Mouse (Mus musculus) embryo, embryonic 10 days (tissue): ENCODE data around the gene Il11ra1.
A peak's percentile ranks its signal among the peaks of the same experiment; 100 is the strongest.
"Not testable (repeated sequence)": the region's sequence is repeated elsewhere in the genome, so short reads cannot be mapped to it uniquely, and the experiment has no call there.

ENCODE experiments used
- DNase-seq: peaks from one replicate; pipeline ENCODE4 v3.0.0-alpha.2; 2015; ENCODE audit warnings: low spot score

Gene Il11ra1

GRCm38 (mm10) chr4:41755338-41756305 is 55.8 kb downstream of the Il11ra1 start, which contains the start of gene Sigmar1:
TSS of gene Sigmar1 (minus strand) at chr4:41756157.
- peak; percentile 88 for DNase-seq

DNA sequence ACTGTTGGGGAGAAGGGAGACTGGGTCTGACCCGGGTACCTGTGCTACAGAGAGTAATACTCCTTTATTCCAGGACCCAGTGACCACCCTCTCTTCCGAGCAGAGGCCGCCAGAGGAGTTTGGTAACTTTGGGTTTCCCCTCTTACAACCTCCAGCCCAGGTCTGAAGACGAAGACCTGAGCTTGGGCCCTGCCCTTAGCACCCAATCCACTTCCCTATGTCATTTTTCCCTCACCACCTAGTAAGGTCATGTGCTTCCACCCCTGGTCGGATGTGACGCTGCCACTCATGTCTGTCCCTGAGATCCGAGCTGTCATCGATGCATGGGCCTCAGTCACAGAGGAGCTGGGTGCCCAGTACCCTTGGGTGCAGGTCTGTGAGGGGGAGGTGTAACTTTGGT is 56.7 kb downstream of the Il11ra1 start:
- no peak for DNase-seq

GRCm38 (mm10) chr4:41757321-41757720 is 57.5 kb downstream of the Il11ra1 start:
- DNase-seq = no peak

DNA sequence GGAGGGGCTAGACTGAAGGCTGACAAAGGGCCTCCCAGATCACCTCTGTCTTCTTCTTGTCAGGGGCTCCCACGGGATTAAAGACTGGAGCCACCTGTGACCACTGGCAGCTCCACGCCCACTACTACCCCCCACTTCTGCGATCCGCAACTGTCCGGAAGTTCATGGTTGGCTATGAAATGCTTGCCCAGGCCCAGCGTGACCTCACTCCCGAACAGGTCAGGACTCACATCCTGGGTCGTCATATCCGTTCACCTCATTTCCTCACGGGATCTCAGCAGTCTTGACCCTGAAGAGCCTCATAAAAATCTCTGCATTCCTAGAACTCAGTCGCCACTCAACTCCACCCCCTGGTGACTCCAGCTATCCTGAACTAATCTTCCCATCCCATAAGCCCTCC is 58.2 kb downstream of the Il11ra1 start:
- DNase-seq = no peak

DNA sequence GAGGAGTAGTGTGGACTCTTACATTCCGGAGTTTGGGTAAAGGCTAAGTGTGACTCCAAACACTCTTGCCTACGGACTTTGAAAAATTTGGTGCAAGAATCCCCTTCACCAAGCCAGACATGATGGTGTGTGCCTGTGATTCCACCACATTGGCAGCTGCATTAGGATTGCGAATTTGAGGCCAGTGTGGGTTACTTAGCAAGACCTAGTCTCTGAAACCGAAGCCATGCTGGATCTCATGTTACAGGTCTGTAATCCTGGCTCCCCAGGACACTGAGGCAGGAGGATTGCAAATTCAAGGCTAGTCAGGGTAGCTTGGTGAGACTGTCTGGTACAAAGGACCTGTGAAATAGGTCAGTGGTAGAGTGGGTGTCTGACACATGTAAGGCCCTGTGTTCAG is 58.9 kb downstream of the Il11ra1 start:
- DNase-seq = no peak

DNA sequence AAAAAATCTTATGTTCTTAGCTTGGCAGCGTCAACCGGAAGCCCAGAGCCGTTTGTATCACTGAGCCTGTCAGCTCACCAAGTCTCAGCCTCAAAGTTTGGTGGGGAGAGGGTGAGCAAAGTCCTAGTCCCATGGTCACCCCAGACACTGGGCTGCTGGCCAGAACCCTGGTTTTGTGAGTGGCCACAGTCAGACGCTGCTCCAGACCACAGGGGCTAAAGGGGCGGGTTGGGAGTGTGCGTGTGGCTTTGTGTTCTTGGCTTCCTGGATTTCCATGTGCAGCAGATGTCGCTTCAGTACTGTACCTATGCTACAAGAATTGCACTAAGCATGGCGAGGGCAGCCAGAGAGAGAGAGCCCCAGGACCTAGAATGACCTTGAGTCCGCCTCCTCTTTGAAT is 59.4 kb downstream of the Il11ra1 start:
- DNase-seq = no peak

GRCm38 (mm10) chr4:41759656-41760287 is 60.0 kb downstream of the Il11ra1 start:
- DNase-seq = no peak

DNA sequence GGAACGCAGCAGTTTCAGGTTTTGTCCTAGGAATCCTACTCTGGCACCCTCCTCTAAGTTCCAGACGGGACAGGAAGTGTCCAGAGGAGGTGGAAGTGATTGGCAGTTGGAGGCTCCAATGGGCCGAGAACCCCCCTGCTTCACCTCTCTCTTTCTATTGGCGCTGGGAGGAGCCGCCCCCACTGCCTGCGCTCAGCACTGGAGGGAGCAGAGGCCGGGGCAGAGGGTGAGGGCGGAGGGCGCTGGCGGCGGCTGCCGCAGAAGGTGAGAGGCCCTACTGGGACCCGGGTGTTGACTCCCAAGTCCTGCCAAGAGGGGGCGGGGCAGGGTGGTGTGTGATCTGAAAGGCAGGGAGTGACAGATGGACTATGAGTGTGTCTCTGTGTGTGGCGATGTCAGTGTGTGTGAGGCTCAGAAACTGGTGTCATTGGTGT is 60.5 kb downstream of the Il11ra1 start:
- DNase-seq = peak; percentile 93

DNA sequence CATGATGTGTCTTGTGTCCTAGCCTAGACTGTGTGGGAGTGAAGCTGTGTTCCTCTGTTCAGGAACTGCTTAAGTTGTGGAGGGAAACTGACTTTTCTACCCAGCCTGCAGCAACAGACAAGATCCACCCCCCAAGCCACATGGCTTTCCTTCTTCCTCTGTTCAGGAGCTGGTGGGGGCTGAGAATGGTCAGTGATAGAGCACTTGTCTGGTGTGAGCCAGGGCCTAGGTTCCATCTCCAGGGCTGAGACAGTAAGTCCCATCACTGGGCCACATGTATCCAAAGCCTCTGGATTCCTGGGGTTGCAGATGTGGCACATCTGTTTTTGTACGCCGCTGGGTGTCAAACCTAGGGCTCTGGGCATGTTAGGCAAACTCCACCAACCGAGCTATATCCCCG is 61.1 kb downstream of the Il11ra1 start:
- no peak for DNase-seq

DNA sequence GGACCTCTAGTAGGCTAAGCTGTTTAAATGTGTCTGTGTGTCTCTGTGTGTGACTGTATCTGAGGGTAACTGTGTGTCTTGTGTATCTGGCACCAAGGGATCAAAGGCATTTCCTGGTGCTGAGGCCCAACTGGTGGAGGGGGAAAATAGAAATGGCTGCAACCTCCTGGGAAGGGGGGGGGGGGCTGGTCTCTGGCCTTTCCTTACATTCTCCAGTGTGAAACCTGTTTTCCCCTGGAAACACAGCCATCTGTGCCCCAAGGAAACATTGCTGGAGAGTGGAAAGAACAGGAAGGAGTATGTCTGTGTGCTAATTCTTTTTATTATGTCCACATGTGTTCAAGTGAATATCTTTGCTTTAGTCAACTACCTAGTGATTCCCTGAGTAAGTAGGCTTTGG is 61.9 kb downstream of the Il11ra1 start:
- DNase-seq = no peak

DNA sequence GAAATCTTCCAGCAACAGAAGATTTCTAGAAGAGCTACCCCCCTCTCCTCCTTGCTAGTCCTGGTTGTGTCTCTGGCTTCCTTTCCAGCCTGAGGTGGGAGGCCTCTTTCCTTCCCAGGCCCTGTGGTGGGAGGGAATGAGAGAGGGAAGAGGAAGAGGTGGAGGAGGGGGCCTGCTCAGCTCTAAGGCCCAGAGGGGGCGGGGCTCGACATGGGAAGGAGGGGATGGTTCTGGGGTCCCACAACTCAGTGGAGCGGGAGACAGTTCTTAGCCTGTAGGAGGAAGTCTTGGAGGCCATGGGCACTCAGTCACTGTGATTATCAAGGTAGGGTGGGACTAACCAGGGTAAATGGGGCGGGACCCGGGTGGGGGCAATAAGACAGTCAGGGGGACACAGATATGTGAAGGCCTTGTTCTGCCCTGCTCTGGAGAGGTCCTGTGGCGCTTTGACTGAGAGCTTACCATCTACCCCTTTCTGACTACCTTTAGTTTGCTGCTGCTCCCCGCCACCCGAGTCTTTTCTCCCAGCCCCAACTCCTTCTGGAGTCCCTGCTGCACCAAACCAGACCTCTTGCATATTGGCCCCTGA is 62.4 kb downstream of the Il11ra1 start:
- peak; percentile 79 for DNase-seq

GRCm38 (mm10) chr4:41762688-41763114 is 62.9 kb downstream of the Il11ra1 start:
- peak; percentile 56 for DNase-seq

- DNase-seq = not testable (repeated sequence)
These were observed 63.4 kb downstream of the Il11ra1 start for GRCm38 (mm10) chr4:41763176-41763575.

DNA sequence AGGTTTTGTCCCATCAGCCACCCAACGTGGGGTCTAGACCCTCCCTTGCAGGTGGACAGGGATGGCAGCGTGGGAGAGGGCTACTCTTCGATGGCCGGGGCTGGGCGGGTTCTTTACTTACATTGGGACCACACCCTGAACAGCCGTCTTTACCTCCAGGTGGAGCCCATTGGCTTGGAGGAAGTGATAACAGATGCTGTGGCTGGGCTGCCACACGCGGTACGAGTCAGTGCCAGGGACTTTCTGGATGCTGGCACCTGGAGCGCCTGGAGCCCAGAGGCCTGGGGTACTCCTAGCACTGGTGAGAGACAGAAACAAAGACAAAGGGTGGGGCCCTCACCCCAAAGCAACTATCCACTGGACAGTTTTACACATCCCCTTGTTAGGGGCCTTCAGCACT is 67.5 kb downstream of the Il11ra1 start:
- DNase-seq = not testable (repeated sequence)

- not testable (repeated sequence) for DNase-seq
These were observed 73.2 kb downstream of the Il11ra1 start for GRCm38 (mm10) chr4:41772946-41773345.

DNA sequence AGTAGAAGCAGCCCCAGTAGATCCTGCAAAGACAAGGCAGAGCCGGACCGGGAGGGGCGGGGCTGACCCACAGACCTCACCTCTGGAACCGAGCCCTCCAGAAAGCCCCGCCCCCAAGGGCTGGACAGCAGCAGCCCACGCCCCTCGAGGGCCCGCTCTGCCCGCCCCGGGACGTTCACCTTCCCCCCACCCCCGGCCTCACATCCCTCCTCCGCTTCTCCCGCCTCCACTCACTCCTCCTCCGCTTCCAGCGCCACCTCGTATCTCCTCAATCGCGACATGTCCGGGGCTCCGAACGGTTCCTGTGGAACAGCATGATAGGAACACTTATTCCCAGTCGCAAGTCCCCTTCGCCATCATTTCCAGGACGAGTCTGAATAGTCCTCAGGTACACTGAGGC is 73.7 kb downstream of the Il11ra1 start:
- DNase-seq = peak; percentile 65

- DNase-seq = peak; percentile 92
These were observed 74.2 kb downstream of the Il11ra1 start, which contains the start of gene Ccl27a for GRCm38 (mm10) chr4:41774002-41774401. TSS of gene Ccl27a (minus strand) at chr4:41774247.

- DNase-seq = not testable (repeated sequence)
These were observed 74.7 kb downstream of the Il11ra1 start for GRCm38 (mm10) chr4:41774506-41774905.

DNA sequence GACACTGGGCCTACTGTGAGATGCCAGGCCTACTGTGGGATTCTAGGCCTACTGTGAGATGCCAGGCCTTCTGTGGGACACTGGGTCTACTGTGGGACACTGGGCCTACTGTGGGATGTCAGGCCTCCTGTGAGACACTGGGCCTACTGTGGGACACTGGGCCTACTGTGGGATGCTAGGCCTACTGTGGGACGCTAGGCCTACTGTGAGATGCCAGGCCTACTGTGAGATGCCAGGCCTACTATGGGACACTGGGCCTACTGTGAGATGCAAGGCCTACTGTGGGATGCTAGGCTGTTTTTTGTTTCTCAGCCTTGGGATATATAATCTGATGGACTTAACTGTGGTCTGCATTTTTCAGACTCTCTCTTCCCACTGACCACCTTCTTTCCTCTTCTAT is 76.1 kb downstream of the Il11ra1 start:
- not testable (repeated sequence) for DNase-seq

GRCm38 (mm10) chr4:41781271-41781670 is 81.5 kb downstream of the Il11ra1 start:
- not testable (repeated sequence) for DNase-seq

- DNase-seq = not testable (repeated sequence)
These were observed 82.1 kb downstream of the Il11ra1 start for GRCm38 (mm10) chr4:41781748-41782485.

GRCm38 (mm10) chr4:41782711-41783110 is 82.9 kb downstream of the Il11ra1 start:
- not testable (repeated sequence) for DNase-seq
